Mouse (Mus musculus) forelimb bud, embryonic 11.5 days (tissue): ENCODE data around the gene Fndc4.

ENCODE experiments used
- DNase-seq: peaks from one replicate; pipeline ENCODE4 v3.0.0-alpha.2; 2012; ENCODE audit warnings: low read depth, low spot score

Fndc4 gene

GRCm38 (mm10) chr5:31295606-31296141 is at the start of gene Fndc4:
TSS of gene Fndc4 (minus strand) at chr5:31296080.
- peak; percentile 41 for DNase-seq

GRCm38 (mm10) chr5:31328255-31328654 is 32.4 kb upstream of the Fndc4 start:
- peak; percentile 64 for DNase-seq

- no peak for DNase-seq
Measured at GRCm38 (mm10) chr5:31326850-31327249, 31.0 kb upstream of the Fndc4 start.

- no peak for DNase-seq
Measured at GRCm38 (mm10) chr5:31324085-31324484, 28.2 kb upstream of the Fndc4 start.

- no peak for DNase-seq
Measured at GRCm38 (mm10) chr5:31322776-31323175, 26.9 kb upstream of the Fndc4 start.

GRCm38 (mm10) chr5:31312806-31313205 is 16.9 kb upstream of the Fndc4 start:
- DNase-seq = no peak

GRCm38 (mm10) chr5:31303093-31303492 is 7.2 kb upstream of the Fndc4 start:
- DNase-seq = no peak

- no peak for DNase-seq
Measured at GRCm38 (mm10) chr5:31301866-31302265, 6.0 kb upstream of the Fndc4 start.

GRCm38 (mm10) chr5:31298486-31298885 is 2.6 kb upstream of the Fndc4 start:
- no peak for DNase-seq

- DNase-seq = no peak
Measured at GRCm38 (mm10) chr5:31297981-31298380, 2.1 kb upstream of the Fndc4 start.

GRCm38 (mm10) chr5:31297047-31297757 is 1.3 kb upstream of the Fndc4 start, which contains the start of gene Gckr:
TSS of gene Gckr (plus strand) at chr5:31297443.
- no peak for DNase-seq

GRCm38 (mm10) chr5:31294964-31295605 is 795 bp downstream of the Fndc4 start:
- no peak for DNase-seq

GRCm38 (mm10) chr5:31291361-31291688 is 4.6 kb downstream of the Fndc4 start:
- no peak for DNase-seq

- peak; percentile 100 for DNase-seq
Measured at GRCm38 (mm10) chr5:31290521-31291360, 5.1 kb downstream of the Fndc4 start, which contains the start of gene Ift172. TSS of gene Ift172 (minus strand) at chr5:31291116.

- no peak for DNase-seq
Measured at GRCm38 (mm10) chr5:31289626-31290230, 6.2 kb downstream of the Fndc4 start.

- no peak for DNase-seq
Measured at GRCm38 (mm10) chr5:31288655-31289054, 7.2 kb downstream of the Fndc4 start.

GRCm38 (mm10) chr5:31288225-31288624 is 7.7 kb downstream of the Fndc4 start:
- DNase-seq = no peak

GRCm38 (mm10) chr5:31279245-31279988 is 16.5 kb downstream of the Fndc4 start:
- no peak for DNase-seq

GRCm38 (mm10) chr5:31273018-31273417 is 22.9 kb downstream of the Fndc4 start:
- DNase-seq = no peak

GRCm38 (mm10) chr5:31267686-31268085 is 28.2 kb downstream of the Fndc4 start:
- no peak for DNase-seq

- DNase-seq = no peak
Measured at GRCm38 (mm10) chr5:31266101-31266500, 29.8 kb downstream of the Fndc4 start.
